Mouse (Mus musculus): ENCODE data around the gene Gm3417. TPM values are rescaled to one million over a fixed set of nuclear protein-coding genes. Genes with fewer than 3 reads are reported as not detected.
"Not testable (repeated sequence)": the region's sequence is repeated elsewhere in the genome, so short reads cannot be mapped to it uniquely, and the experiment has no call there.

Gm3417 gene
- 0.86 and 1.0 TPM in 2 replicates for polyA plus RNA-seq (2012; rRNA removed)

GRCm38 (mm10) chr17:14978362-14979038 lies at the start of gene Gm3417, which contains the start of gene 9030025P20Rik:
Gm3417 (minus strand) TSS chr17:14978790.
9030025P20Rik (plus strand) TSS chr17:14978468.
- not testable (repeated sequence) for H3K36me3 ChIP-seq (ENCODE audit: control insufficient read depth, insufficient read depth, low read length); H3K4me1 ChIP-seq (ENCODE audit: control insufficient read depth, insufficient read depth, low read length); DNase-seq; H3K4me3 ChIP-seq (ENCODE audit: insufficient read depth, low read depth, low read length); H3K27ac ChIP-seq (ENCODE audit: insufficient read depth, low read depth, low read length); H3K27me3 ChIP-seq (replicated peaks; ENCODE audit: control insufficient read depth, insufficient read depth, low read length)
- WGBS: no CpG with 5 or more reads among the region's 60 CpGs

GRCm38 (mm10) chr17:15025513-15025912 lies 46.9 kb upstream of the Gm3417 start:
- not testable (repeated sequence) for H3K4me3 ChIP-seq (ENCODE audit: insufficient read depth, low read depth, low read length); DNase-seq; H3K27ac ChIP-seq (ENCODE audit: insufficient read depth, low read depth, low read length); H3K27me3 ChIP-seq (replicated peaks; ENCODE audit: control insufficient read depth, insufficient read depth, low read length); H3K4me1 ChIP-seq (ENCODE audit: control insufficient read depth, insufficient read depth, low read length); H3K36me3 ChIP-seq (ENCODE audit: control insufficient read depth, insufficient read depth, low read length)
- no CpG with 5 or more reads among the region's 6 CpGs for WGBS

GRCm38 (mm10) chr17:15024502-15025193 lies 46.1 kb upstream of the Gm3417 start:
- H3K4me1 ChIP-seq (ENCODE audit: control insufficient read depth, insufficient read depth, low read length); H3K4me3 ChIP-seq (ENCODE audit: insufficient read depth, low read depth, low read length); H3K27me3 ChIP-seq (replicated peaks; ENCODE audit: control insufficient read depth, insufficient read depth, low read length); H3K27ac ChIP-seq (ENCODE audit: insufficient read depth, low read depth, low read length); H3K36me3 ChIP-seq (ENCODE audit: control insufficient read depth, insufficient read depth, low read length); DNase-seq: not testable (repeated sequence)
- WGBS: no CpG with 5 or more reads among the region's 48 CpGs

- not testable (repeated sequence) for H3K36me3 ChIP-seq (ENCODE audit: control insufficient read depth, insufficient read depth, low read length); DNase-seq; H3K4me3 ChIP-seq (ENCODE audit: insufficient read depth, low read depth, low read length); H3K4me1 ChIP-seq (ENCODE audit: control insufficient read depth, insufficient read depth, low read length); H3K27me3 ChIP-seq (replicated peaks; ENCODE audit: control insufficient read depth, insufficient read depth, low read length); H3K27ac ChIP-seq (ENCODE audit: insufficient read depth, low read depth, low read length)
- WGBS: no CpG with 5 or more reads among the region's 97 CpGs
Observed at GRCm38 (mm10) chr17:15023878-15024492, 45.4 kb upstream of the Gm3417 start.

GRCm38 (mm10) chr17:15021503-15022220 lies 43.1 kb upstream of the Gm3417 start:
- not testable (repeated sequence) for H3K4me1 ChIP-seq (ENCODE audit: control insufficient read depth, insufficient read depth, low read length); H3K4me3 ChIP-seq (ENCODE audit: insufficient read depth, low read depth, low read length); H3K36me3 ChIP-seq (ENCODE audit: control insufficient read depth, insufficient read depth, low read length); H3K27me3 ChIP-seq (replicated peaks; ENCODE audit: control insufficient read depth, insufficient read depth, low read length); H3K27ac ChIP-seq (ENCODE audit: insufficient read depth, low read depth, low read length)
- WGBS: 79% methylated on average over 3 of the region's 3 CpGs
- peak; percentile 12 for DNase-seq

GRCm38 (mm10) chr17:15009706-15010413 lies 31.3 kb upstream of the Gm3417 start, which contains the start of gene Gm3435:
Gm3435 (plus strand) TSS chr17:15010176.
- WGBS: no CpG with 5 or more reads among the region's 60 CpGs
- H3K27me3 ChIP-seq (replicated peaks; ENCODE audit: control insufficient read depth, insufficient read depth, low read length): not testable (repeated sequence)

GRCm38 (mm10) chr17:15009088-15009487 lies 30.5 kb upstream of the Gm3417 start:
- H3K36me3 ChIP-seq (ENCODE audit: control insufficient read depth, insufficient read depth, low read length); H3K27ac ChIP-seq (ENCODE audit: insufficient read depth, low read depth, low read length); H3K4me1 ChIP-seq (ENCODE audit: control insufficient read depth, insufficient read depth, low read length); H3K27me3 ChIP-seq (replicated peaks; ENCODE audit: control insufficient read depth, insufficient read depth, low read length); DNase-seq; H3K4me3 ChIP-seq (ENCODE audit: insufficient read depth, low read depth, low read length): not testable (repeated sequence)
- no CpG with 5 or more reads among the region's 3 CpGs for WGBS

More at GRCm38 (mm10) chr17:15009706-15010413, 31.3 kb upstream of the Gm3417 start, which contains the start of gene Gm3435:
- H3K4me3 ChIP-seq (ENCODE audit: insufficient read depth, low read depth, low read length); DNase-seq; H3K36me3 ChIP-seq (ENCODE audit: control insufficient read depth, insufficient read depth, low read length); H3K27ac ChIP-seq (ENCODE audit: insufficient read depth, low read depth, low read length); H3K4me1 ChIP-seq (ENCODE audit: control insufficient read depth, insufficient read depth, low read length): not testable (repeated sequence)

GRCm38 (mm10) chr17:15000047-15000446 lies 21.5 kb upstream of the Gm3417 start:
- H3K27me3 ChIP-seq (replicated peaks; ENCODE audit: control insufficient read depth, insufficient read depth, low read length); DNase-seq; H3K4me3 ChIP-seq (ENCODE audit: insufficient read depth, low read depth, low read length); H3K36me3 ChIP-seq (ENCODE audit: control insufficient read depth, insufficient read depth, low read length); H3K27ac ChIP-seq (ENCODE audit: insufficient read depth, low read depth, low read length); H3K4me1 ChIP-seq (ENCODE audit: control insufficient read depth, insufficient read depth, low read length): not testable (repeated sequence)
- no CpG with 5 or more reads among the region's 4 CpGs for WGBS

GRCm38 (mm10) chr17:14994140-14994539 lies 15.6 kb upstream of the Gm3417 start:
- not testable (repeated sequence) for H3K27me3 ChIP-seq (replicated peaks; ENCODE audit: control insufficient read depth, insufficient read depth, low read length); H3K27ac ChIP-seq (ENCODE audit: insufficient read depth, low read depth, low read length); H3K4me1 ChIP-seq (ENCODE audit: control insufficient read depth, insufficient read depth, low read length); H3K36me3 ChIP-seq (ENCODE audit: control insufficient read depth, insufficient read depth, low read length); DNase-seq; H3K4me3 ChIP-seq (ENCODE audit: insufficient read depth, low read depth, low read length)
- no CpG with 5 or more reads among the region's 5 CpGs for WGBS

GRCm38 (mm10) chr17:14993139-14993832 lies 14.7 kb upstream of the Gm3417 start:
- H3K4me1 ChIP-seq (ENCODE audit: control insufficient read depth, insufficient read depth, low read length); H3K27me3 ChIP-seq (replicated peaks; ENCODE audit: control insufficient read depth, insufficient read depth, low read length); H3K27ac ChIP-seq (ENCODE audit: insufficient read depth, low read depth, low read length); H3K4me3 ChIP-seq (ENCODE audit: insufficient read depth, low read depth, low read length); DNase-seq; H3K36me3 ChIP-seq (ENCODE audit: control insufficient read depth, insufficient read depth, low read length): not testable (repeated sequence)
- no CpG with 5 or more reads among the region's 47 CpGs for WGBS

Data from kidney, adult 2 months (tissue).